Mouse (Mus musculus): ENCODE data around the gene Sptbn4. TPM values are rescaled to one million over a fixed set of nuclear protein-coding genes. Genes with fewer than 3 reads are reported as not detected.

The Sptbn4 gene
- polyA plus RNA-seq, 1 experiment from 2014 or later = 4.2 TPM

DNA sequence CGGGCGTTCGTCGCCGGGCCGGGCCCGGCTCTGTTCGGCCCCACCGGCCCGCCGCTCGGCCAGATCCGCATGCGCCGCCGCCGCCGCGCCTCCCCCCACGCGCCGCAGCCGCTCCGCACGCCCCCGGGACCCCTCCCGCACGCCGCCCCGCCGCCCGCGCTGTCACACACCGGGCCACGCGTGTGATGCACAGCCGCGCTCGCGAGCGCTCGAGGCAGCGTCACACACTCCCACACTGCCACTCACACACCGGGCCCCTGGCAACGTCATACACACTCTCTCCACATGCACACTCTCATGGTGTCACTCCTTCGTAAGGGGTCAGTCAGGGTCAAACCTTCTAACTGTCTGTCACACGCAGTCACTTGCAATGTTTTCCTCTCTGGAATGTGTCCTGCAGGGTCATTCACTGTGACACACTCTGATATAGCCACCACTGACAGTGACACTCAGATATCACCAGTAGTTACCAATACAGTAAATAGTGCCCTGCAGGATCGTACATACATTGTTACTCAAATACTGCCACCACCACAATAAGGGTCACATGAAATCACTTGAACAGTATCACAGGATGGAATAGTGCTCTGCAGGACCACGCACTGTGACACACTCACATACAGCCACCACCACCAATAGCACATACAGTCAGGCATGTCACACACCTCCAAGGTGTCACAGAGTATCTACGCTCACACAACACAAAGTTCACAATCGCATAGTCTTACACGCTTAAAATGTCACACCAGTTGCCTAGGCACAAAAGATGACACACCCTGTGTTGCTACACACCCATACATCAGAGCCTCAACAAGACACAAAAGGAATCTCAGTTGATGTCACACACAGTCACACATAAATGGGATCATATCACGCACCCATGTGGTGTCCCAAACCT, 716 bp downstream of the Sptbn4 start:
- peak overlapping the region; percentile 62 for H3K4me3 ChIP-seq (replicated peaks; ENCODE audit: low read length)
- no peaks in the 10 kb centered on the region for H3K36me3 ChIP-seq (replicated peaks; ENCODE audit: control insufficient read depth, insufficient read depth)
- H3K4me1 ChIP-seq (replicated peaks; ENCODE audit: control insufficient read depth, insufficient read depth, low read length) = peaks cover 15% of the 10 kb centered on the region
- H3K27me3 ChIP-seq (ENCODE audit: control insufficient read depth, insufficient read depth, low read length) = peaks cover 13% of the 10 kb centered on the region
- WGBS = 11% methylated on average over 34 of the region's 53 CpGs
- H3K9ac ChIP-seq = peak overlapping the region; percentile 78
- DNase-seq (ENCODE audit: low spot score) (peak; percentile 44), ATAC-seq (ENCODE audit: low FRiP score) (peak; percentile 60)
- H3K27ac ChIP-seq = peak overlapping the region; percentile 80
- H3K4me2 ChIP-seq (replicated peaks) = peak overlapping the region; percentile 87
- H3K9me3 ChIP-seq (ENCODE audit: control insufficient read depth, low read length) = no peaks in the 10 kb centered on the region

DNA sequence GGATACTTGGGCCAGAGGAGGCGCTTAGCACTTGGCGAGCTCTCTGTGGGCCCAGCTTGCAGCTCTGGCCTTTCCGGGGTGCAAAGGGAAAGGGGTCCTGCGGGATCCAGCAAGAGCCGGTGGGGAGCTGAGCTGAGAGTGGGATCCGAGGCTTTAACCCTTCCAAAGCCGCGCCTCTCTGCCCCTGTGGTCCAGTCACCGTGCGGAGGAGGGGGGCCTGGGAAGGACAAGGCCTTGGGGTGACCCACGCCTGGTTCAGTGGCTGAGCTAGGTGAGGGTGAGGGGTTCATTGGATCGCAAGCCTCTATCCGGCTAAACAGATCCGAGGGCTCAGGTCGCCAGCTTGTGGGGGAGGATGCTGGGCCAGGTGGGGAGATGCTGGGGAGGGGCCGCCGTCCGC, 1.4 kb downstream of the Sptbn4 start:
- peak overlapping the region; percentile 78 for H3K9ac ChIP-seq
- 0 out of 2 replicates have a peak, but pooled peaks cover 1% of the 10 kb centered on the region for H3K36me3 ChIP-seq (replicated peaks; ENCODE audit: control insufficient read depth, insufficient read depth)
- WGBS = 4% methylated on average over 17 of the region's 18 CpGs
- peak overlapping the region; percentile 87 for H3K4me2 ChIP-seq (replicated peaks)
- peak overlapping the region; percentile 62 for H3K4me3 ChIP-seq (replicated peaks; ENCODE audit: low read length)
- H3K9me3 ChIP-seq (ENCODE audit: control insufficient read depth, low read length) = no peaks in the 10 kb centered on the region
- ATAC-seq (ENCODE audit: low FRiP score) (no peak; the same call in 1 of the 2 replicates), DNase-seq (ENCODE audit: low spot score) (no peak)
- H3K27me3 ChIP-seq (ENCODE audit: control insufficient read depth, insufficient read depth, low read length) = peaks cover 13% of the 10 kb centered on the region
- H3K4me1 ChIP-seq (replicated peaks; ENCODE audit: control insufficient read depth, insufficient read depth, low read length) = peaks cover 15% of the 10 kb centered on the region
- peak overlapping the region; percentile 80 for H3K27ac ChIP-seq

DNA sequence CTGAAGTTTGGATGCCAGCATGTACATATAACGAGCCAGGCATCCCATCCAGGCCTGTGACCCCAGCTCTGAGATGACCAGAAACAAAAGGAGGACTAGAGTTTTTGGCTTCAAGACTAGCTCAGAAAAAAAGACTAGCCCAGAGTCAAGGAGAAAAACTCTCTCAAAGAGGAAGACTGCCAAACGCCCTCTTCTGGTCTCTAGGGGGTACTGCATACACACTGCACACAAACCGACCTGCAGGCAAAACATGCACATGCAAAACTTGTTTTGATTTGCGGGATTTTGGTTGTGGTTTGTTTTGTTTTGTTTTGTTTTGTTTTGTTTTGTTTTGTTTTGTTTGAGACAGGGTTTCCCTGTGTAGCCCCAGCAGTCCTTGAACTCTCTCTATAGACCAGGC, 7.5 kb downstream of the Sptbn4 start:
- 82% methylated on average over 4 of the region's 4 CpGs for WGBS
- Histone ChIP-seq H3K9me3 (ENCODE audit: control insufficient read depth, low read length) (0 out of 2 replicates have a peak, but pooled peaks cover 5% of the 10 kb centered on the region), H3K27me3 (ENCODE audit: control insufficient read depth, insufficient read depth, low read length) (peaks cover 9% of the 10 kb centered on the region), H3K36me3 (replicated peaks; ENCODE audit: control insufficient read depth, insufficient read depth) (peaks cover 9% of the 10 kb centered on the region; the same call in 1 of the 2 replicates), H3K27ac (no peak overlapping the region), H3K4me3 (replicated peaks; ENCODE audit: low read length) (no peak overlapping the region), H3K9ac (no peak overlapping the region), H3K4me1 (replicated peaks; ENCODE audit: control insufficient read depth, insufficient read depth, low read length) (no peaks in the 10 kb centered on the region), H3K4me2 (replicated peaks) (no peak overlapping the region)
- no peak for ATAC-seq (ENCODE audit: low FRiP score)
- DNase-seq (ENCODE audit: low spot score) = no peak

DNA sequence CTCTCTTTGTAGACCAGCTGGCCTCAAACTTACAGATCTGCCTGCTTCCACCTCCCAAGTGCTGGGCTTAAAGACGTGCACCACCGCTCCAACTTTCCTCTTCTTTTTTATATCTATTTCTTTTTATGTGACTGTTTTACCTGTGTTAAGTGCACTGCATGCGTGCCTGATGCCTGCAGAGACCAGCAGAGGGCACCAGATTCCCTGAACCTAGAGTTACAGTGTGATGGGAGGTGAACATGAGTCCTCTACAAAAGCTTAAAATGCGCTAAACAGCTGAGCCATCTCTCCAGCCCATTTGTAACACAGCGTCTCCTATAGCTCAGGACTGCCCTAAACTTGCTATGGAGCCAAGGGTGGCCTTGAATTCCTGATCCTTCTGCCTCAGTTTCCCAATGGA, 9.9 kb downstream of the Sptbn4 start:
- WGBS = 61% methylated on average over 5 of the region's 5 CpGs
- H3K27me3 ChIP-seq (ENCODE audit: control insufficient read depth, insufficient read depth, low read length) = peaks cover 21% of the 10 kb centered on the region
- H3K9me3 ChIP-seq (ENCODE audit: control insufficient read depth, low read length) = 0 out of 2 replicates have a peak, but pooled peaks cover 5% of the 10 kb centered on the region
- ATAC-seq (ENCODE audit: low FRiP score) (no peak), DNase-seq (ENCODE audit: low spot score) (no peak)
- no peaks in the 10 kb centered on the region for H3K4me1 ChIP-seq (replicated peaks; ENCODE audit: control insufficient read depth, insufficient read depth, low read length)
- peaks cover 12% of the 10 kb centered on the region; the same call in 1 of the 2 replicates for H3K36me3 ChIP-seq (replicated peaks; ENCODE audit: control insufficient read depth, insufficient read depth)
- H3K27ac ChIP-seq = no peak overlapping the region
- no peak overlapping the region for H3K4me2 ChIP-seq (replicated peaks)
- no peak overlapping the region for H3K9ac ChIP-seq
- no peak overlapping the region for H3K4me3 ChIP-seq (replicated peaks; ENCODE audit: low read length)

DNA sequence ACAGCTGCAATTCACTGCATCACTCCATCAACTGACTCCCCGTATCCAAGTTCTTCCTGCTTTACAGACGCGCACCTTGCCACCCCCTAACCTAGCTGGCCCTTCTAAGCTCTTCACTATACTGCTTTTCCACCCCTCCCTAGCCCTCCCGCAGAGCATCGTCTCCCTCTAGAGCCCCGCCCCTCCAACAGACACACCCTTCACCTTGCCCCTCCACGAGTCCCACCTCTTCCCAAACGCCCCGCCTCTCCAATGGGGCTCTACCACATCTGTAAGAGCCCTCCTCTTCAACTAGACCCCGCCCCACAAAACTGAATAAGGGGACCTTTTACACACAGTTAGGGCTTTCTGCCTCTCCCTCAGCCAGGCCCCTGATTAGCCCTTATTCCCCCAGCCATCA, 13.7 kb downstream of the Sptbn4 start:
- Histone ChIP-seq H3K9ac (no peak overlapping the region), H3K27me3 (ENCODE audit: control insufficient read depth, insufficient read depth, low read length) (peaks cover 21% of the 10 kb centered on the region), H3K4me1 (replicated peaks; ENCODE audit: control insufficient read depth, insufficient read depth, low read length) (no peaks in the 10 kb centered on the region), H3K27ac (no peak overlapping the region), H3K4me3 (replicated peaks; ENCODE audit: low read length) (no peak overlapping the region), H3K9me3 (ENCODE audit: control insufficient read depth, low read length) (peaks cover 6% of the 10 kb centered on the region; the same call in 1 of the 2 replicates), H3K36me3 (replicated peaks; ENCODE audit: control insufficient read depth, insufficient read depth) (peaks cover 7% of the 10 kb centered on the region; the same call in 1 of the 2 replicates), H3K4me2 (replicated peaks) (no peak overlapping the region)
- 12% methylated on average over 10 of the region's 10 CpGs for WGBS
- ATAC-seq (ENCODE audit: low FRiP score) = no peak
- no peak for DNase-seq (ENCODE audit: low spot score)

DNA sequence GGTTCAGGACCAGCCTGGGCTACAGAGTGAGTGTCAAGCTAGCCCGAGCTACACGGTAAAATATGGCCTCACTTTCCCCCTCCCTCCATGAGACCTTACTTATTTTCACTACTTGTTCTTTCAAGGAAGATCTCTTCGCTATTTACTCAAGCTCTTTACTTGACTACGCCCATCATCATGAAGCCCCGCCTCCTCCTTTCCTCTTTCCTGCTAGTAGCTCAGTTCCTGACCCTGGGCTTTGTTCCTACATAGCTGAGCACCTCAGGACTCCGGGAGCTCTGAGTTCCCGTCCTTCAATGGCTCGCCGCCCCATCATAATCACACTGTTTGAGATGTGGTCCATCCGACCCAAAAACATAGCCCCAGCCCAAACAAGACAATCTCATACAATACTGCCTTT, 14.1 kb downstream of the Sptbn4 start:
- Histone ChIP-seq H3K9me3 (ENCODE audit: control insufficient read depth, low read length) (peaks cover 6% of the 10 kb centered on the region; the same call in 1 of the 2 replicates), H3K36me3 (replicated peaks; ENCODE audit: control insufficient read depth, insufficient read depth) (peaks cover 7% of the 10 kb centered on the region; the same call in 1 of the 2 replicates), H3K27ac (no peak overlapping the region), H3K4me1 (replicated peaks; ENCODE audit: control insufficient read depth, insufficient read depth, low read length) (no peaks in the 10 kb centered on the region), H3K4me2 (replicated peaks) (no peak overlapping the region), H3K4me3 (replicated peaks; ENCODE audit: low read length) (no peak overlapping the region), H3K9ac (no peak overlapping the region), H3K27me3 (ENCODE audit: control insufficient read depth, insufficient read depth, low read length) (peaks cover 21% of the 10 kb centered on the region)
- no peak for DNase-seq (ENCODE audit: low spot score)
- no peak for ATAC-seq (ENCODE audit: low FRiP score)
- WGBS = 31% methylated on average over 10 of the region's 10 CpGs

DNA sequence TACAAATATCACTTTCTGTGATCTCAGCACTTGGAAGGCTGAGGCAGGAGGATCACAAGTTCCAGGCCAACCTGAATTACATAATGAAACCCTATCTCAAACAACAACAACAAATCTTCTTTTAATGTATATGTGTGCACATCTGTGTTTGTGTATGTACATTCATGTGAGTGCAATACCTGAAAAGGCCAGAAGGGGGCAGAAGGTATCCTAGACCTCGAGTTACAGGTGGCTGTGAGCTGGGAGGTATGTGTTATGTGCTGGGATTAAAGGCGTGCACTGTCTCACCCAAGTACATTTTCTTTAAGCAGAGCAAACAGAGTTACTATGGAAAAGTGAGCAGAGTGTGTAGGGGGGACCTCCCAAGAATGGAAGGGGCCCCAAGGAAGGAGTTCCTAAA, 18.4 kb downstream of the Sptbn4 start:
- no peaks in the 10 kb centered on the region for H3K4me1 ChIP-seq (replicated peaks; ENCODE audit: control insufficient read depth, insufficient read depth, low read length)
- no peak overlapping the region for H3K27ac ChIP-seq
- ATAC-seq (ENCODE audit: low FRiP score) (no peak), DNase-seq (ENCODE audit: low spot score) (no peak)
- H3K9me3 ChIP-seq (ENCODE audit: control insufficient read depth, low read length) = peaks cover 6% of the 10 kb centered on the region; the same call in 1 of the 2 replicates
- H3K27me3 ChIP-seq (ENCODE audit: control insufficient read depth, insufficient read depth, low read length) = peaks cover 8% of the 10 kb centered on the region
- H3K4me2 ChIP-seq (replicated peaks) = no peak overlapping the region
- no peak overlapping the region for H3K4me3 ChIP-seq (replicated peaks; ENCODE audit: low read length)
- H3K36me3 ChIP-seq (replicated peaks; ENCODE audit: control insufficient read depth, insufficient read depth) = peaks cover 20% of the 10 kb centered on the region
- no peak overlapping the region for H3K9ac ChIP-seq
- whole genome bisulfite sequencing = 58% methylated on average over 2 of the region's 2 CpGs

DNA sequence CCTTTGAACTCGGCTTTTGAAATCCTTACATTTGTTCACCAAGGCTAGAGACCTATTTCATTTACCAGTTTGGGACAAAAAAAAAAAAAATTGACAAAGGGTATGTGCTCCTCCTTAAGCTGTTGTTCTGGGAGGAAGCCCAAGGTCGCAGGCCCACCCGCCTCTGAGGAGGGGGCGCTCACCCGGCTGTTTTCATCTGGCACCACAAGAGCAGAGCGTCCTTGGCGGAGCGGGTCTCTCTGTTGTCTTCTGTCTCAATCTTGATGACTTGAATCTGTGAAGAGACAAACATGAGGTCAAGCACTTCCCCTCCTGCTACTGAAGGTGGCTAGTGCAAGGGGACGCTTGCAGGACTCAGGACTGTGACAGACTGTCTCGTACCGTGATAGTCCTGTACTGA, 19.5 kb downstream of the Sptbn4 start:
- ATAC-seq (ENCODE audit: low FRiP score) (no peak), DNase-seq (ENCODE audit: low spot score) (no peak)
- no peak overlapping the region for H3K9ac ChIP-seq
- peaks cover 6% of the 10 kb centered on the region; the same call in 1 of the 2 replicates for H3K9me3 ChIP-seq (ENCODE audit: control insufficient read depth, low read length)
- peaks cover 22% of the 10 kb centered on the region for H3K36me3 ChIP-seq (replicated peaks; ENCODE audit: control insufficient read depth, insufficient read depth)
- H3K4me2 ChIP-seq (replicated peaks) = no peak overlapping the region
- H3K27me3 ChIP-seq (ENCODE audit: control insufficient read depth, insufficient read depth, low read length) = no peaks in the 10 kb centered on the region; the same call in none of the 2 replicates
- no peaks in the 10 kb centered on the region for H3K4me1 ChIP-seq (replicated peaks; ENCODE audit: control insufficient read depth, insufficient read depth, low read length)
- 85% methylated on average over 11 of the region's 11 CpGs for WGBS
- H3K27ac ChIP-seq = no peak overlapping the region
- H3K4me3 ChIP-seq (replicated peaks; ENCODE audit: low read length) = no peak overlapping the region

DNA sequence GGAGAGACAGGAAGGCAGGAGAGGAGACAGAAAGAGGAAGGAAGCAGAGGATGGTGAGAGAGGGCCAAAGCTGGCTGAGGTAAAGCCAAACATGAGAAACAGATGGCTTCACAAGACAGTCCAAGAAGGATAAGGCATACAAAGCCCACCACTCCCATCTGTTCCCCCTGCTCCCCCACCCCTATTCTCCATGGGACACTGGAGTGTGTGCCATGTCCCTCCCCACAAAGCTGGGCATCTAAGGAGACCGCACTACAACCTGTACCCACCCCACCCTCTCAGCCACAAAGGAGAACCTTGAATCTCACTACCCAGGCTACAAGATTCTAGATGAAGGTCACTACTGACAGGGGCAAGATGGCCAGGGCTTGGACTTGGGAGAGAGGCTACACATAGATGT, 20.1 kb downstream of the Sptbn4 start:
- Histone ChIP-seq H3K27ac (no peak overlapping the region), H3K4me2 (replicated peaks) (no peak overlapping the region), H3K27me3 (ENCODE audit: control insufficient read depth, insufficient read depth, low read length) (no peaks in the 10 kb centered on the region; the same call in 1 of the 2 replicates), H3K36me3 (replicated peaks; ENCODE audit: control insufficient read depth, insufficient read depth) (peaks cover 19% of the 10 kb centered on the region), H3K4me1 (replicated peaks; ENCODE audit: control insufficient read depth, insufficient read depth, low read length) (no peaks in the 10 kb centered on the region), H3K9me3 (ENCODE audit: control insufficient read depth, low read length) (peaks cover 6% of the 10 kb centered on the region; the same call in 1 of the 2 replicates), H3K9ac (no peak overlapping the region), H3K4me3 (replicated peaks; ENCODE audit: low read length) (no peak overlapping the region)
- ATAC-seq (ENCODE audit: low FRiP score) = no peak
- DNase-seq (ENCODE audit: low spot score) = no peak
- WGBS = 88% methylated on average over 1 of the region's 1 CpGs
